Comparison of ENCODE assay signal across 6 mouse cellular contexts in genomic region chr5:4168530-4168926, GRCm38 (mm10). TPM values are rescaled to one million over a fixed set of nuclear protein-coding genes. Genes with fewer than 3 reads are reported as not detected.
DNase-seq lines count a peak whose midpoint lies in the region; ATAC-seq lines count a peak whose summit lies in the region.
"Not testable (repeated sequence)": the region's sequence is repeated elsewhere in the genome, so short reads cannot be mapped to it uniquely, and the experiment has no call there.
"Had no signal": no experiment of that assay in that cellular context is flagged by ENCODE, and none has a peak within 500 bp of the region (broad histone marks: within the 10 kb centered on the region; RNA-seq: fewer than 3 reads in every experiment).

No protein-coding gene starts in this region.

- peak; percentile 38; the same call in 1 of the 2 replicates for ATAC-seq in hindbrain, embryonic 12.5 days (ENCODE audit: low FRiP score)
- 0 out of 2 replicates have a peak, but pooled peaks have one; percentile 24 for ATAC-seq in midbrain, embryonic 11.5 days (ENCODE audit: low FRiP score)
- peak; percentile 67; the same call in 1 of the 2 replicates for ATAC-seq in midbrain, embryonic 13.5 days
- ATAC-seq in midbrain, embryonic 16.5 days: peak; percentile 64; the same call in 1 of the 2 replicates

- not testable (repeated sequence) for H3K27ac ChIP-seq in hindbrain, embryonic 12.5 days; midbrain, embryonic 11.5 days (ENCODE audit: low read depth, low read length); midbrain, embryonic 13.5 days; midbrain, embryonic 16.5 days (ENCODE audit: low read length)

- not testable (repeated sequence) for H3K27me3 ChIP-seq in hindbrain, embryonic 12.5 days; midbrain, embryonic 11.5 days (ENCODE audit: control insufficient read depth, insufficient read depth, low read length); midbrain, embryonic 13.5 days; midbrain, embryonic 16.5 days (ENCODE audit: control insufficient read depth, insufficient read depth, low read depth, low read length)

- WGBS in hindbrain, embryonic 12.5 days: 85% methylated on average over 4 of the region's 4 CpGs
- 69% methylated on average over 4 of the region's 4 CpGs for whole genome bisulfite sequencing in midbrain, embryonic 11.5 days
- 69% methylated on average over 4 of the region's 4 CpGs for WGBS in midbrain, embryonic 13.5 days
- 51% methylated on average over 4 of the region's 4 CpGs for WGBS in midbrain, embryonic 16.5 days

- H3K9me3 ChIP-seq in hindbrain, embryonic 12.5 days (replicated peaks); midbrain, embryonic 11.5 days (ENCODE audit: control insufficient read depth, low read length); midbrain, embryonic 13.5 days; midbrain, embryonic 16.5 days (replicated peaks; ENCODE audit: control insufficient read depth, low read length, poor library complexity, severe bottlenecking): not testable (repeated sequence)

- not testable (repeated sequence) for H3K4me3 ChIP-seq in hindbrain, embryonic 12.5 days; midbrain, embryonic 11.5 days (ENCODE audit: low read depth, low read length); midbrain, embryonic 13.5 days (replicated peaks); midbrain, embryonic 16.5 days (ENCODE audit: low read depth, low read length)

- DNase-seq in MN1 (ENCODE audit: low spot score): peak; percentile 5
- DNase-seq in midbrain, embryonic 11.5 days (ENCODE audit: low spot score, missing footprints): not testable (repeated sequence)

- not testable (repeated sequence) for H3K4me1 ChIP-seq in hindbrain, embryonic 12.5 days; midbrain, embryonic 11.5 days (ENCODE audit: control insufficient read depth, insufficient read depth, low read length); midbrain, embryonic 13.5 days (replicated peaks); midbrain, embryonic 16.5 days (ENCODE audit: control insufficient read depth, insufficient read depth, low read length)

- not testable (repeated sequence) for H3K4me2 ChIP-seq in hindbrain, embryonic 12.5 days (replicated peaks); midbrain, embryonic 11.5 days; midbrain, embryonic 13.5 days (replicated peaks); midbrain, embryonic 16.5 days (ENCODE audit: low read length)

- not testable (repeated sequence) for H3K36me3 ChIP-seq in hindbrain, embryonic 12.5 days; midbrain, embryonic 11.5 days (ENCODE audit: control insufficient read depth, insufficient read depth, low read length); midbrain, embryonic 13.5 days; midbrain, embryonic 16.5 days (ENCODE audit: control insufficient read depth, insufficient read depth, low read length)

- H3K9ac ChIP-seq in hindbrain, embryonic 12.5 days; midbrain, embryonic 11.5 days (ENCODE audit: low read length); midbrain, embryonic 13.5 days (replicated peaks); midbrain, embryonic 16.5 days (ENCODE audit: low read depth, low read length): not testable (repeated sequence)

RNA-seq across cellular contexts. Expression of gene Mterf1b, which starts 23.6 kb away (rescaled TPM):
- polyA plus RNA-seq in hindbrain, embryonic 12.5 days (2016; fragmentation: Nextera tagmentation; extraction: Ambion mirVana): 2.9 and 4.1 TPM in 2 replicates
- polyA plus RNA-seq in midbrain, embryonic 11.5 days (2014; fragmentation: Nextera tagmentation; extraction: Ambion mirVana): 2.9 and 3.8 TPM in 2 replicates
- polyA plus RNA-seq in midbrain, embryonic 13.5 days (2015; fragmentation: Nextera tagmentation; extraction: Ambion mirVana): 3.7 and 3.8 TPM in 2 replicates
- polyA plus RNA-seq in midbrain, embryonic 16.5 days (2015; fragmentation: Nextera tagmentation; extraction: Ambion mirVana): 2.5 and 3.3 TPM in 2 replicates
- polyA plus RNA-seq: adrenal gland, adult 2 months had no signal
